Mouse (Mus musculus): ENCODE results near the gene Chd4. TPM values are rescaled to one million over a fixed set of nuclear protein-coding genes. Genes with fewer than 3 reads are reported as not detected.
"Not testable (repeated sequence)": the region's sequence is repeated elsewhere in the genome, so short reads cannot be mapped to it uniquely, and the experiment has no call there.

Gene Chd4
- total and polyA plus RNA-seq, 3 experiments, result 93.0 to 232 (median 173) TPM

DNA sequence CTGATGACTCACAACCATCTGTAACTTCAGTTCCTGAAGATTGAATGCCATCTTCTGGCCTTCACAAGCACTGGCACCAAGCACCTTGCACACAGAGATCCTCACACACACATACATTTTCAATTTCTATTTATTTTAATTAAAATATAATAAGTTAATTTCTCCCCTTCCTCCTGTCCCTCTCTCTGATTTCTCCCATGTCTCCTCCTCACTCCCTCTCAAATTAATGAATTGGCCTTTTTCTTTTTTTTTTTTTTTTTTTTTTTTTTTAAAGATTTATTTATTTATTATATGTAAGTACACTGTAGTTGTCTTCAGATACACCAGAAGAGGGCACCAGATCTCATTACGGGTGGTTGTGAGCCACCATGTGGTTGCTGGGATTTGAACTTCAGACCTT, 30.6 kb upstream of the Chd4 start:
- H3K9ac ChIP-seq (ENCODE audit: control insufficient read depth, low read depth, low read length, poor library complexity, severe bottlenecking); H3K27me3 ChIP-seq (ENCODE audit: control insufficient read depth in 1 of 2, insufficient read depth in 2 of 2, low read length in 2 of 2); H3K79me2 ChIP-seq (ENCODE audit: control insufficient read depth, insufficient read depth, low read length, poor library complexity); H3K4me3 ChIP-seq (ENCODE audit: control insufficient read depth in 1 of 2, insufficient read depth in 1 of 2, low read depth in 2 of 2, low read length in 2 of 2); H3K9me3 ChIP-seq (replicated peaks; ENCODE audit: insufficient read depth, low read length); H3K36me3 ChIP-seq (ENCODE audit: control insufficient read depth in 1 of 2, insufficient read depth in 2 of 2, low read length in 2 of 2); H3K27ac ChIP-seq (ENCODE audit: control insufficient read depth, low read depth, low read length): not testable (repeated sequence)
- H3K4me1 ChIP-seq (ENCODE audit: control insufficient read depth in 1 of 2, insufficient read depth in 2 of 2, low read length in 2 of 2), result peaks cover 7 to 23% of the 10 kb centered on the region in 2 experiments
- peak; percentile 58; the same call in 1 of the 2 replicates for TF ChIP-seq ZNF384 (IDR thresholded peaks at IDR 0.05; ENCODE audit: low read depth, low read length)
- DNase-seq (ENCODE audit: low read depth, low spot score), result peak; percentile 31

DNA sequence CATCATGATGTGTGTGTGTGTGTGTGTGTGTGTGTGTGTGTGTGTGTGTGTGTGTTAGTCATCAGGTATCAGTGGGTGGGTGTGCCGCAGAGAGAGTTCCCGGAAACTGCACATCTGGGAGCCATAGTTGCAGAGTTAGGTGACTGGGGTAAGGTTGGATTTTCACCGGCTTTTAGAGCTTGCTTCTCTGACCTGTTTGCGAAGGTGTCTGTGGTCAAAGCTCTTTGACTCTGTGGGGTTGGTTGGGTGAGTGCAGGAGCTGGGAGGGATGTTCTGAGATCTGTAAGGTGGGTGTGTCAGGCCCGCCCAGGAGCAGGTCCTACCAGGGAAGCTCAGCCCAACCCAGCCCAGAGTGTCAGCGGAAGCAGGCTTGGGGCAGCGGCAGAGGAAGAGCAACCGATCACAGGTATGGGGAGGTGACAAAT, 28.2 kb upstream of the Chd4 start, which contains the start of gene Lpar5:
Gene Lpar5 (plus strand): TSS at position 350 of the 425 bp plus-strand sequence.
- peak; percentile 60 for DNase-seq (ENCODE audit: low read depth, low spot score)
- Histone ChIP-seq H3K27me3 (ENCODE audit: control insufficient read depth in 1 of 2, insufficient read depth in 2 of 2, low read length in 2 of 2) (no peaks in the 10 kb centered on the region), H3K36me3 (ENCODE audit: control insufficient read depth in 1 of 2, insufficient read depth in 2 of 2, low read length in 2 of 2) (peaks cover 0 to 9% of the 10 kb centered on the region in 2 experiments; a peak in 2 of 4 replicates), H3K4me1 (ENCODE audit: control insufficient read depth in 1 of 2, insufficient read depth in 2 of 2, low read length in 2 of 2) (peaks cover 11 to 20% of the 10 kb centered on the region in 2 experiments), H3K79me2 (ENCODE audit: control insufficient read depth, insufficient read depth, low read length, poor library complexity) (no peaks in the 10 kb centered on the region), H3K9me3 (replicated peaks; ENCODE audit: insufficient read depth, low read length) (no peaks in the 10 kb centered on the region), H3K9ac (ENCODE audit: control insufficient read depth, low read depth, low read length, poor library complexity, severe bottlenecking) (peak within 1 kb of the TSS; percentile 24), H3K27ac (ENCODE audit: control insufficient read depth, low read depth, low read length) (peak within 1 kb of the TSS; percentile 3; the same call in 1 of the 2 replicates), H3K4me3 (ENCODE audit: control insufficient read depth in 1 of 2, insufficient read depth in 1 of 2, low read depth in 2 of 2, low read length in 2 of 2) (peak within 1 kb of the TSS; percentile 32 to 51; a peak in 3 of 4 replicates)
- no peak for TF ChIP-seq MEF2A (IDR thresholded peaks at IDR 0.05; ENCODE audit: extremely low read depth, insufficient replicate concordance, low read depth, low read length, poor library complexity, severe bottlenecking)
- TF ChIP-seq HCFC1 (IDR thresholded peaks at IDR 0.05; ENCODE audit: low read depth, low read length), result 0 out of 2 replicates have a peak, but pooled peaks have one; percentile 9
- no peak for TF ChIP-seq BHLHE40 (IDR thresholded peaks at IDR 0.05; ENCODE audit: borderline replicate concordance, low read depth, low read length)
- TF ChIP-seq SIN3A (IDR thresholded peaks at IDR 0.05; ENCODE audit: low read length), result 0 out of 2 replicates have a peak, but pooled peaks have one; percentile 15
- no peak for TF ChIP-seq ZMIZ1 (IDR thresholded peaks at IDR 0.05; ENCODE audit: low read depth, low read length)
- TF ChIP-seq ELF1 (IDR thresholded peaks at IDR 0.05; ENCODE audit: low read depth, low read length), result 0 out of 2 replicates have a peak, but pooled peaks have one; percentile 10
- no peak for TF ChIP-seq TCF12 (IDR thresholded peaks at IDR 0.05; ENCODE audit: low read depth, low read length)

DNA sequence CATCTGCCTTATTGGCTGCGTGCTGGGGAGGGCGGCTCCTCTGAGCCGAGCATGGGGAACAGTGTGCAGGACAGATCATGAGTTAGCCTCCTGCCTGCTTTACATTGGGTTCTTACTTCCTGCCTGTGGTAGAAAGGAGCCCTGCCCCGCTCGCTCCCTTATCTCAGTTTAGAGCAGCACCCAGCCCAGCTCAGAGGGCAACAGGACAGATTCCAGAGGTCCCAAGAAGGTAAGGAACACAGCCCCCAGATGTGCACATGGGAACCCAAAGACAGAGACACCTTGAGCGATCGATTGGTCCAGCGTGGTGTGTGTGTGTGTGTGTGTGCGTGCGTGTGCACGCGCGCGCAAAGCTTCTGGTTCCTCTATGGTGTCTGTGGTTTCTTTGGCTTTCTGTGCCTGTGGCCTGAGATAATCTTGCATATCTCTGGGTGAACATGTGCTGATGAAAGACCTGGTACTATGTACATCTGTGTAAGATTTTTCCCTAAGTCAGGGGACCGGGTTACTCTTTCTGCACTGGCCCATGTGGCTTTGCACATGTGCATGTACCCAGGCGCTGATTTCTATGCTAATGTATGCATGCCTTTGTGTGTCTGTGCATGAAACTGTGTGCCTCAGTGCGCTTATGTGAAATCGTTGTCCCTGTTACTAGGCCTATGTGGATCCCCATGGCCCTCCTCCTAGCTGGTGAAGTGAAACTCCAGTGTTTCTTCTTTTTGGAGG, 24.4 kb upstream of the Chd4 start:
- no peaks in the 10 kb centered on the region for H3K79me2 ChIP-seq (ENCODE audit: control insufficient read depth, insufficient read depth, low read length, poor library complexity)
- H3K4me1 ChIP-seq (ENCODE audit: control insufficient read depth in 1 of 2, insufficient read depth in 2 of 2, low read length in 2 of 2), result peaks cover 9 to 21% of the 10 kb centered on the region in 2 experiments
- DNase-seq (ENCODE audit: low read depth, low spot score), result peak; percentile 96
- peaks cover 0 to 9% of the 10 kb centered on the region in 2 experiments; a peak in 2 of 4 replicates for H3K36me3 ChIP-seq (ENCODE audit: control insufficient read depth in 1 of 2, insufficient read depth in 2 of 2, low read length in 2 of 2)
- H3K27ac ChIP-seq (ENCODE audit: control insufficient read depth, low read depth, low read length), result peak overlapping the region; percentile 95
- peak overlapping the region; percentile 52 to 54 for H3K4me3 ChIP-seq (ENCODE audit: control insufficient read depth in 1 of 2, insufficient read depth in 1 of 2, low read depth in 2 of 2, low read length in 2 of 2)
- no peaks in the 10 kb centered on the region for H3K27me3 ChIP-seq (ENCODE audit: control insufficient read depth in 1 of 2, insufficient read depth in 2 of 2, low read length in 2 of 2)
- H3K9me3 ChIP-seq (replicated peaks; ENCODE audit: insufficient read depth, low read length), result no peaks in the 10 kb centered on the region
- H3K9ac ChIP-seq (ENCODE audit: control insufficient read depth, low read depth, low read length, poor library complexity, severe bottlenecking), result peak overlapping the region; percentile 54
- TF ChIP-seq MYC (IDR thresholded peaks at IDR 0.05; ENCODE audit: low read depth, low read length) (peak; percentile 97), POLR2AphosphoS2 (IDR thresholded peaks at IDR 0.05; ENCODE audit: low read length) (no peak), TAL1 (IDR thresholded peaks at IDR 0.05; ENCODE audit: low read length) (peak; percentile 95), HCFC1 (IDR thresholded peaks at IDR 0.05; ENCODE audit: low read depth, low read length) (no peak), ELF1 (IDR thresholded peaks at IDR 0.05; ENCODE audit: low read depth, low read length) (peak; percentile 41; the same call in 1 of the 2 replicates), USF2 (IDR thresholded peaks at IDR 0.05; ENCODE audit: borderline replicate concordance in 1 of 2, insufficient read depth in 1 of 2, low read depth in 1 of 2, low read length in 2 of 2) (no peak), POLR2AphosphoS5 (IDR thresholded peaks at IDR 0.05; ENCODE audit: borderline replicate concordance, low read depth, low read length) (0 out of 2 replicates have a peak, but pooled peaks have one; percentile 44), RAD21 (IDR thresholded peaks at IDR 0.05; ENCODE audit: low read depth, low read length) (no peak), MAFK (IDR thresholded peaks at IDR 0.05; ENCODE audit: borderline replicate concordance, low read depth, low read length) (no peak), KAT2A (conservative IDR thresholded peaks at IDR 0.05; ENCODE audit: low read depth, low read length) (no peak), RCOR1 (IDR thresholded peaks at IDR 0.05; ENCODE audit: low read depth, low read length) (peak; percentile 88), TBP (IDR thresholded peaks at IDR 0.05; ENCODE audit: low read depth, low read length) (peak; percentile 65; the same call in 1 of the 2 replicates), CHD1 (IDR thresholded peaks at IDR 0.05; ENCODE audit: low read depth, low read length) (no peak), ETS1 (IDR thresholded peaks at IDR 0.05; ENCODE audit: low read depth, low read length) (peak; percentile 83), EP300 (IDR thresholded peaks at IDR 0.05; ENCODE audit: low read depth in 1 of 2, low read length in 2 of 2) (peak; percentile 76 to 87), GATA1 (IDR thresholded peaks at IDR 0.05; ENCODE audit: low read depth, low read length) (peak; percentile 95)
